Mouse (Mus musculus) intestine, embryonic 14.5 days (tissue): ENCODE measurements around the gene Cemip. TPM values are rescaled to one million over a fixed set of nuclear protein-coding genes. Genes with fewer than 3 reads are reported as not detected.

Source experiments
- ATAC-seq: fragments of 200-750 bp; cut with Nextera tagmentation; replicated peaks from 2 replicates; pipeline ENCODE4 v1.8.0; 2017; ENCODE audit warnings: low read depth, moderate number of reproducible peaks, moderate TSS enrichment, moderate library complexity; ENCODE audit not compliant: low FRiP score, low TSS enrichment
- DNase-seq: peaks from one replicate; pipeline ENCODE4 v3.0.0-alpha.2; 2018; ENCODE audit warnings: low spot score
- H3K27ac ChIP-seq: fragments of 300-500 bp; sonication (generic); 2 replicates; pipeline ENCODE4 v1.5.1; 2014; ENCODE audit warnings: low read depth, mild to moderate bottlenecking, control low read depth
- H3K27me3 ChIP-seq: fragments of 300-500 bp; sonication (generic); replicated peaks from 2 replicates; pipeline ENCODE4 v1.6.1; 2014; ENCODE audit warnings: low read length, control low read depth; ENCODE audit not compliant: control insufficient read depth, insufficient read depth
- H3K36me3 ChIP-seq: fragments of 300-500 bp; sonication (generic); 2 replicates; pipeline ENCODE4 v1.6.1; 2014; ENCODE audit warnings: low read length, control low read depth; ENCODE audit not compliant: control insufficient read depth, insufficient read depth
- H3K4me1 ChIP-seq: fragments of 300-500 bp; sonication (generic); replicated peaks from 2 replicates; pipeline ENCODE4 v1.6.1; 2014; ENCODE audit warnings: low read length, control low read depth, mixed read lengths; ENCODE audit not compliant: control insufficient read depth, insufficient read depth
- H3K4me2 ChIP-seq: fragments of 300-500 bp; sonication (generic); 2 replicates; pipeline ENCODE4 v1.6.1; 2014; ENCODE audit warnings: low read length
- H3K4me3 ChIP-seq: fragments of 300-500 bp; sonication (generic); 2 replicates; pipeline ENCODE4 v1.5.1; 2014; ENCODE audit warnings: low read depth, low read length, control low read depth, mixed read lengths
- H3K9ac ChIP-seq: fragments of 300-500 bp; sonication (generic); 2 replicates; pipeline ENCODE4 v1.6.1; 2014; ENCODE audit warnings: mild to moderate bottlenecking, low read length
- H3K9me3 ChIP-seq: fragments of 300-500 bp; sonication (generic); 2 replicates; pipeline ENCODE4 v1.6.1; 2016; ENCODE audit warnings: low read length, control low read depth; ENCODE audit not compliant: control insufficient read depth
- WGBS: fragments of 180-500 bp; shearing (Covaris S2); extraction: QIAGEN DNeasy Blood & Tissue Kit; methylation state at CpG from one replicate; pipeline ENCODE4 v1.1.7; 2014; 5-methylcytosine and 5-hydroxymethylcytosine counted together
- polyA plus RNA-seq: library from polyadenylated mRNA; unstranded; fragments of >200 nt; fragmentation: Nextera tagmentation; extraction: Ambion mirVana; gene quantifications from 2 replicates; pipeline ENCODE4 v1.2.1, GENCODE M21; 2014

The Cemip gene
- polyA plus RNA-seq, 1 experiment from 2014 or later: 0.49 TPM

DNA sequence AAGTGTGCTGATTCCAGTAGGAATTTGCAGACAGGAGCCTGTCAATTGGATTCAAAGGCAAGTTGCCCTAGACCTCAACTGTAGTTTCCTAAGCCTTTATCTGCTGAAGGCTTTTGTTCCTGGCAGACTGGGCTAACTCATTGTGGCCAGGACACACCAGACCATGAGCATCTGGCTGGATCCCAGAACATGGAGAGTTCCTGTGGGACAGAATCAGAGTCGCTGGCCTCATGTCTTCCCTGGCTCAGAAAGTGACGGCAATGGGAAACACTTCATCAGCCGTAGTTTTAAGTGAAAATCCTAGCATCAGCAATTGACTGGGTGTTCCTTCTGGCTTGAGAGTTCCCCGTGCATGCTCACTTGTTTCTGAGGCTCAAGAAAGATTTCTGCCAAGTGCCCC lies 72.6 kb downstream of the Cemip start:
- H3K36me3 ChIP-seq: no peaks in the 10 kb centered on the region
- no peak overlapping the region for H3K27ac ChIP-seq
- 76% methylated on average over 4 of the region's 4 CpGs for WGBS
- H3K4me2 ChIP-seq: no peak overlapping the region
- H3K27me3 ChIP-seq: no peaks in the 10 kb centered on the region
- no peaks in the 10 kb centered on the region for H3K4me1 ChIP-seq
- ATAC-seq (no peak), DNase-seq (no peak)
- no peak overlapping the region for H3K4me3 ChIP-seq
- no peak overlapping the region for H3K9ac ChIP-seq
- no peaks in the 10 kb centered on the region for H3K9me3 ChIP-seq

DNA sequence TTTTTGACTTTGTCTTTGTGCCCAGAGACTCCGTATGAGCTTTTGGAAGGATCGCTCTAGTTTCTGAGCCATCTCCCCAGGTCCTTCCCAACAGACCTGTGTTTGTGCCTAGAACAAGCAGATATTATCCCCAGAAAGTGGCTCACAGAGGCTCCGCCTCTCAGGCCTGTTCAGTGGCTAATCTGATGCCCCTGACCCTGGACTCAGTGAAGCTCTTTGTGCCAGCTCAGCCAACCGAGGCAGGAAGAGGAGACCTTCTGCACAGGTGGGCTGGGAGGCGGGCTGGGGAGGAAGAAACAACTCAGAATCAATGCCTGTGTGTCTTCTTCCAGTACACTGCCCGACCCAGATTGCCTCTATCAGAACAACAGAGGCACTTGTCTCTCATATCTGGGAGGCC lies 81.9 kb downstream of the Cemip start:
- WGBS: 74% methylated on average over 6 of the region's 6 CpGs
- no peaks in the 10 kb centered on the region for H3K36me3 ChIP-seq
- no peak overlapping the region for H3K27ac ChIP-seq
- DNase-seq (no peak), ATAC-seq (no peak)
- H3K4me2 ChIP-seq: no peak overlapping the region
- no peaks in the 10 kb centered on the region for H3K4me1 ChIP-seq
- H3K4me3 ChIP-seq: no peak overlapping the region
- no peaks in the 10 kb centered on the region for H3K27me3 ChIP-seq
- H3K9ac ChIP-seq: no peak overlapping the region
- H3K9me3 ChIP-seq: no peaks in the 10 kb centered on the region

DNA sequence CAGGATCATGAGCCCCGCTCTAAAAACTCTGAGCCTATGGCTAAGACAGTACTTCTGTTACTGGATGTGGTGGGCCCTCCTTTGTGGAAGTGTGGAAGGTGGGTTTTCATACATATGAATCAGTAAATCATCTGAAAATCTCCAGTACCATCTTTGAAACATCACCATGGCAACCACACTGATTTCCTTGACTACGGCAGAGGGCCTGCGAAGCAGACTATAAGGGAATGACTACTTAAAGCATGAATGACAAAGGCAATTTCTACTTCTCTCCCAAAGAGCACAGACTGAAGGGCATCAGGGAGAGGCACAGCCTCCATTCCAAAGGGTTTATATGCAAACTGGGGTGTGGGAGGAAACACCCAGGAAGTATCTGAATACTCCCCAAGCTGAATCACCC lies 84.8 kb downstream of the Cemip start:
- Histone ChIP-seq H3K27me3 (no peaks in the 10 kb centered on the region), H3K4me3 (no peak overlapping the region), H3K9me3 (no peaks in the 10 kb centered on the region), H3K4me2 (no peak overlapping the region), H3K4me1 (no peaks in the 10 kb centered on the region), H3K36me3 (no peaks in the 10 kb centered on the region), H3K9ac (no peak overlapping the region), H3K27ac (no peak overlapping the region)
- 75% methylated on average over 3 of the region's 3 CpGs for WGBS
- no peak for ATAC-seq
- DNase-seq: no peak

DNA sequence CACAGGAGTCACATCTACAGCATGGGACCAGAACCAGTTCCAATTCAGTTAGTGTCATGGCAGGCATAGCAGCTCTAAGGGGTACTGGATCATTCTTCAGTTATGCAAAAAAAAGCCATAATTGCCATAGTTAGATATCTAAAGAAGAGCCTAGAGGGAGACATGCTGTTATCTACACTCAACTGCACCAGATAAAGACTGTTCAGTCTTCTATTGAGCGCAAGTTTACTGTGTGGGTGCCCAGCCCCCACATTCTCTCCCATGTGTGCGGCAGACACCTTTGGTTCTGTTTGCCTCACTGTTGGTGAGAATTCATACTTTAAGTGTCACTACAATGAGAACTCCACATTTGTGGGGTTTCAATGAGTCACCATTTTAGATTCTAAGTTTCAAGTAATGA lies 85.6 kb downstream of the Cemip start:
- Histone ChIP-seq H3K4me3 (no peak overlapping the region), H3K27ac (no peak overlapping the region), H3K9ac (no peak overlapping the region), H3K27me3 (no peaks in the 10 kb centered on the region), H3K4me2 (no peak overlapping the region), H3K36me3 (no peaks in the 10 kb centered on the region), H3K4me1 (no peaks in the 10 kb centered on the region), H3K9me3 (no peaks in the 10 kb centered on the region)
- WGBS: 96% methylated on average over 2 of the region's 2 CpGs
- ATAC-seq (no peak), DNase-seq (no peak)

DNA sequence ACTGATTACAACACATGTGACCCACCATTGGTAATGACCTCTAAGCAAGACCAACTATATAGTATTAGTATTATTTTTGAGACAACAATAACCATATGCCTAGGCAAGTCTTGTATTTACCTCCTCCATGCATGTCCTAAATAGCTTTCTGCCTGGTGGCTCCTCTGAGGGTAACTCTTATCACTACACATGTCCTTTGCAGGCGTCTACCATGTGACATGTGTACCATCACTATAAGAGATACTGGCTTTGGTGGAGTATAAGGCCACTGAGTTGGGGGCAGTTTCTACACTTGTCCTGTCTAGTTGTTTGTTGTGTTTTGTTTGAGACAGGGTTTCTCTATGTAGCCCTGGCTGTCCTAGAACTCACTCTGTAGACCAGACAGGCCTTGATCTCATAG lies 86.7 kb downstream of the Cemip start:
- Histone ChIP-seq H3K4me2 (no peak overlapping the region), H3K4me1 (no peaks in the 10 kb centered on the region), H3K27ac (no peak overlapping the region), H3K9ac (no peak overlapping the region), H3K9me3 (no peaks in the 10 kb centered on the region), H3K4me3 (no peak overlapping the region), H3K27me3 (no peaks in the 10 kb centered on the region), H3K36me3 (no peaks in the 10 kb centered on the region)
- no peak for DNase-seq
- ATAC-seq: no peak
- 90% methylated on average over 1 of the region's 1 CpGs for WGBS

DNA sequence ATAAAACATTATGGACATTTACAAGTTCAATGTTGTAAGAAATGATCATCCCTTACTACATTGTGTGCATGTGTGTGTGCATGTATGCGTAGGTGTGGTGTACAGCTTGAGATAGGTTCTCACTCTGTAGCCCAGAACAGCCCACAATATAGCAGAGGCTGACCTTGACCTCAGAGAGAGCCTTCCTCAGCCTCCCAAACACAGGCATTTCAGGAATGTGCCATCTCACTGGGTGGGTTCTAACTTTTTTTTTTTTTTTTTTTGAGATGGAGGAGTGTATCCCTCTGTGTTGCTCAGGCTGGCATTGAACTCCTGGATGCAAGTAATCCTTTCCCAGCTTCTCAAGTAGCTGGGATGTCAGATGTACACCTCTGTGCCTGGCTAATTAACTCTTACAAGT lies 92.0 kb downstream of the Cemip start:
- ATAC-seq: no peak
- Histone ChIP-seq H3K27me3 (no peaks in the 10 kb centered on the region), H3K4me1 (no peaks in the 10 kb centered on the region), H3K4me2 (no peak overlapping the region), H3K27ac (no peak overlapping the region), H3K36me3 (no peaks in the 10 kb centered on the region), H3K4me3 (no peak overlapping the region), H3K9ac (no peak overlapping the region), H3K9me3 (no peaks in the 10 kb centered on the region)
- 77% methylated on average over 1 of the region's 1 CpGs for whole genome bisulfite sequencing
- no peak for DNase-seq

DNA sequence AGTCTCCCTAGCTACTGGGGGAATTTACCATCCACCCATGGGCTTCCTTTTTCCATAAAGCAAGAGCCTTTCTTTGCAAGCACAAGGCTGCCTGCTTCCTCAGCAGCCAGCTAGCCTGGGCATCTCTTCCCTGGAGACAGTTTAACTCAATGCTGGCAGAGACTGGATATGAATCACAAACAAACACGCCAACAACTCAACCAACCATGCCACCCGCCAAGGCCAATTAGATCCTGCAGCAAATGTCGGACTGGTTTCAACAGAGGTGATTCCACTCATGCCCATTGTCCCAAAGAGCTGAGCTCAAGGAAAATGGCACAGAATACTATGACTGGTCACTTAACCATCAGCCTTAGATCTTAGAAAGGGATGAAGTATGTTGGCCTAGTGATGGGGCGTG lies 97.0 kb downstream of the Cemip start:
- no peak overlapping the region for H3K9ac ChIP-seq
- H3K4me1 ChIP-seq: no peaks in the 10 kb centered on the region
- no peak overlapping the region for H3K27ac ChIP-seq
- no peaks in the 10 kb centered on the region for H3K36me3 ChIP-seq
- no peak overlapping the region for H3K4me2 ChIP-seq
- H3K9me3 ChIP-seq: no peaks in the 10 kb centered on the region
- 96% methylated on average over 4 of the region's 4 CpGs for WGBS
- H3K4me3 ChIP-seq: no peak overlapping the region
- H3K27me3 ChIP-seq: no peaks in the 10 kb centered on the region
- ATAC-seq: no peak
- no peak for DNase-seq

DNA sequence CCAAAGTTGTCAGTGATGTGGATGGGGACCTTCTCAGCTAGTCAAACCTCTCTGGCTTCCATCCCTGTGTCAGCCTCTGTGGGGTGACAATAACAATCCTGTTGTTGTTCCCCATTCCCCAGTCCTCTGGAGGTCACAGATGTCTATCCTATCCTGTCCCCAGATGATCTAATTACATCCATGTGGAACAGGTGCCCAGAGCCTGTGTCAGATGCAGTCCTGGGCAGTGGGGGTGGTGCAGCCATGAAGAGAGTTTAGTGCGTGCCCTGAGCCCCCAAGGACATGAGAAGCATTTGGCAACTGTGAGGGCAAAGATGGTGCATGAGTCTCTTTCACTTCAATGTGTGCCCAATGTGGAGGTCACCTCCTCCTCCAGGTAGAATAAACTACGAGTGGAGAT lies 100.6 kb downstream of the Cemip start:
- no peak overlapping the region for H3K4me2 ChIP-seq
- no peaks in the 10 kb centered on the region for H3K36me3 ChIP-seq
- ATAC-seq: no peak
- WGBS: 65% methylated on average over 2 of the region's 2 CpGs
- no peak overlapping the region for H3K4me3 ChIP-seq
- no peaks in the 10 kb centered on the region for H3K27me3 ChIP-seq
- H3K9ac ChIP-seq: no peak overlapping the region
- no peaks in the 10 kb centered on the region for H3K9me3 ChIP-seq
- no peak overlapping the region for H3K27ac ChIP-seq
- DNase-seq: no peak
- no peaks in the 10 kb centered on the region for H3K4me1 ChIP-seq

DNA sequence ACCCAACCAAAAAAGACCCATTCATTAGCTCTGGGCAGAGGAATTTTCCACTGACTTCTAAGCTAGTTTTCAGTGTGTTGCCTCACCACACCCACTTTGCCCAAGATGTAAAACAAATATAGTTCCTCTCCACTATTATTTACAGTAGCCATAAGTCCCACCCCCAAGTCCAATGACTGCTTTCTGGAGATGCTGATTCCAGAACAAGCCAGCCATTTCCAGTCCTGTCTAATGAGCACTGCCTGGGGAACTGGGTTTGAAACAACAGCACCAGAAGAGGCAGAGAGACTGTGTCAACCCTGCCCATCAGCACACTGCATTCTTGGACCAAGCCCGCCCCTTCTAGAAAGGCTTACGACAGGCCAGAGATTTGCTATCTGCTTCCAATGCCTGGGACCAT lies 103.7 kb downstream of the Cemip start:
- H3K27ac ChIP-seq: no peak overlapping the region
- no peaks in the 10 kb centered on the region for H3K36me3 ChIP-seq
- ATAC-seq: no peak
- WGBS: 61% methylated on average over 2 of the region's 2 CpGs
- no peak for DNase-seq
- no peaks in the 10 kb centered on the region for H3K27me3 ChIP-seq
- H3K9me3 ChIP-seq: no peaks in the 10 kb centered on the region
- H3K9ac ChIP-seq: no peak overlapping the region
- no peak overlapping the region for H3K4me3 ChIP-seq
- H3K4me2 ChIP-seq: no peak overlapping the region
- H3K4me1 ChIP-seq: no peaks in the 10 kb centered on the region
